Mouse (Mus musculus) forebrain, embryonic 13.5 days (tissue): Measurements from ENCODE around the gene Csf3. TPM values are rescaled to one million over a fixed set of nuclear protein-coding genes. Genes with fewer than 3 reads are reported as not detected.

ENCODE experiments used
- ATAC-seq: fragments of 200-750 bp; cut with Nextera tagmentation; 2 replicates; pipeline ENCODE4 v1.8.0; 2017
- H3K27ac ChIP-seq: fragments of 300-500 bp; sonication (generic); 2 replicates; pipeline ENCODE4 v1.5.1; 2015; ENCODE audit warnings: inconsistent platforms, mild to moderate bottlenecking, moderate library complexity
- H3K27me3 ChIP-seq: fragments of 300-500 bp; sonication (generic); 2 replicates; pipeline ENCODE4 v1.6.1; 2015; ENCODE audit warnings: mild to moderate bottlenecking, inconsistent platforms
- H3K36me3 ChIP-seq: fragments of 300-500 bp; sonication (generic); 2 replicates; pipeline ENCODE4 v1.6.1; 2015; ENCODE audit warnings: mild to moderate bottlenecking, inconsistent platforms; ENCODE audit not compliant: poor library complexity, severe bottlenecking
- H3K4me1 ChIP-seq: fragments of 300-500 bp; sonication (generic); 2 replicates; pipeline ENCODE4 v1.6.1; 2015; ENCODE audit warnings: inconsistent platforms
- H3K4me2 ChIP-seq: fragments of 300-500 bp; sonication (generic); 2 replicates; pipeline ENCODE4 v1.6.1; 2015; ENCODE audit warnings: inconsistent platforms, mild to moderate bottlenecking, moderate library complexity
- H3K4me3 ChIP-seq: fragments of 300-500 bp; sonication (generic); 2 replicates; pipeline ENCODE4 v1.5.1; 2015; ENCODE audit warnings: mild to moderate bottlenecking, inconsistent platforms
- H3K9ac ChIP-seq: fragments of 300-500 bp; sonication (generic); 2 replicates; pipeline ENCODE4 v1.6.1; 2015; ENCODE audit warnings: mild to moderate bottlenecking, inconsistent platforms
- H3K9me3 ChIP-seq: fragments of 300-500 bp; sonication (generic); replicated peaks from 2 replicates; pipeline ENCODE4 v1.6.1; 2016; ENCODE audit warnings: inconsistent platforms
- WGBS: fragments of 180-500 bp; shearing (Covaris S2); methylation state at CpG from one replicate; pipeline ENCODE4 v1.1.7; 2015; 5-methylcytosine and 5-hydroxymethylcytosine counted together
- polyA plus RNA-seq: library from polyadenylated mRNA; unstranded; fragments of >200 nt; fragmentation: Nextera tagmentation; extraction: Ambion mirVana; gene quantifications from 2 replicates; pipeline ENCODE4 v1.2.1, GENCODE M21; 2015

Csf3 gene
- polyA plus RNA-seq, 1 experiment from 2014 or later, result 0.12 TPM

DNA sequence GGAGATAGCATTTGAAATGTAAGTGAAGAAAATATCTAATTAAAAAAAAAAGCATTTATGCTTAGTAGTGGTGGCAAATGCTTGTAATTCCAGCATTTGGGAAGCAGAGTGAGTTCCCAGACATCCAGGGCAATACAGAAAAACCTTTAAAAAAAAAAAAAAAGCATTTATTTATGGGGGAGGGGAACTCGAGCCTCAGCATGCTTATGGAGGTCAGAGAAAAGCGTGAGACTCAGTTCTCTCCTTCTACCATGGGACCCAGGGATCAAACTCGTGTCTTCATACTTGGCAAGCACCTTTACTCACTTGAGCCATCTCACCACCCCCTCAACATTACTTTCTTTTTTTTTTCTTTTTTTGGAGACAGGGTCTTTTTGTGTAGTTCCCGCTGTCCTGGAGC lies 19.9 kb upstream of the Csf3 start:
- Histone ChIP-seq H3K9ac (no peak overlapping the region), H3K27me3 (no peaks in the 10 kb centered on the region), H3K4me3 (no peak overlapping the region), H3K36me3 (peaks cover 12% of the 10 kb centered on the region), H3K27ac (no peak overlapping the region), H3K9me3 (no peaks in the 10 kb centered on the region), H3K4me2 (no peak overlapping the region; the same call in 1 of the 2 replicates), H3K4me1 (peaks cover 18% of the 10 kb centered on the region)
- ATAC-seq, result no peak
- 89% methylated on average over 4 of the region's 4 CpGs for WGBS

DNA sequence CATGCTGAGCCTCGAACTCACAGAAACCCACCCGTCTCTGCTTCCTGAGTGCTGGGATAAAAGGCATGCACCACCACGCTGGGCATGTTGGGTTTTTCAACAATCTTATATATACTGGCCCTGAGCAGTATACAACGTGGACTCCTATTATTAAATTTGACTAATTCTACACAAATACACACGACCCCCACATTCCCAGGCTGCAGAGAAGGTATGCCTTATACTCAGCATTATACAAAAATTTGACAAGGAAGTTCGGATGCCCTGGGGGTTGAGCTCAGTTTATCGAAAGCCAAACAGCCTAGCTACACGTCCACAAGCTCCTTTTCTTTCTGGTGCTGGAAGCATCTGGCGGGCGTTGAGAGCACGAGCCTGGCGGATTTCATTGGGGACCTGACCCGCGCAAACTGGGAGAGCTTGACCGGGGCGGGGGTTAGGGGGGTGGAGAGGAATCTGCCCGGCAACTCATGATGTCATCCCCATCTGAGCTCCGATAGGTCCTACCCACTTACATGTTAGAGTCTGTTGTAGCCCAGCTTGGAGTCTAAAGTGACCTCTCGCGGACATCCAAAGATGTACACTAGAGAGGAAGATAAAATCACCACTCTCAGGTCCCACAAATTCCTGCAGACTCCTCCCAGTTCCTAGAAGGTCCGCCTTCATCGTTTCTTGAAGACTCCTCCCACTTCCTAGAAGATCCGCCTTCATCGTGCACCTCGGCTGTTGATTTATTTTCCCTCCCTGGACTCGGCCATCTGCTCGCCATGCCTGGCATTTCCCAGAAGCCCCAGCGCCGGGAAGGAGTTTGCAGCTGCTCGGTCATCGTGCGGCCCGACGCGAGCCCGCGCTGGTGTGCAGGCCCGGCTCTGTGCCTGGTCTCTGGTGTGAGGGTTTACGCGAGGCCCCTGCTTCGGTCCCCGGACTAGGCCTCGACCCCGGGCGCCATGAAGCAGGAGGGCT lies 19.0 kb upstream of the Csf3 start, which contains the start of gene Psmd3:
Gene Psmd3, plus strand, starts transcription at position 769 of the 960 bp plus-strand sequence.
- H3K4me3 ChIP-seq, result peak within 1 kb of the TSS; percentile 95
- H3K4me2 ChIP-seq, result peak within 1 kb of the TSS; percentile 95
- ATAC-seq, result peak; percentile 97
- peaks cover 18% of the 10 kb centered on the region for H3K4me1 ChIP-seq
- peak within 1 kb of the TSS; percentile 99 for H3K9ac ChIP-seq
- WGBS, result 6% methylated on average over 45 of the region's 45 CpGs
- no peaks in the 10 kb centered on the region for H3K9me3 ChIP-seq
- peaks cover 21% of the 10 kb centered on the region for H3K36me3 ChIP-seq
- H3K27me3 ChIP-seq, result no peaks in the 10 kb centered on the region
- peak within 1 kb of the TSS; percentile 59 for H3K27ac ChIP-seq

DNA sequence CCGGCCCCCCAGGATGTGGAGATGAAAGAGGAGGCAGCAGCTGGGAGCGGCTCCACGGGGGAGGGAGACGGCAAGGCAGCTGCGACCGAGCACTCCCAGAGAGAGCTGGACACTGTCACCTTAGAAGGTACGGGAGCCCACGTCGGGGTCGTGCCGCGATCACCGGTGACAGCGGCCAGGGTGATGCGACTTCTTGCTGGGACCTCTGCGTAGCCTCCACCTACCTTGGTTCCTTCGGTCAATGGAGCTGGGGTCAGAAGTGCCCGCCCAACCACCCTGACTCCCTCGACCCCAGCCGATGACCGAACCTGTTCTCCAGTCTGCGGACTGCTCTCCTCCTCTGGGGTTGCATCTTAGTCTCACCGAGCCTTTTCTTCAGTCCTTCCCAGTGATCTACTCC lies 18.3 kb upstream of the Csf3 start:
- ATAC-seq, result peak; percentile 44
- H3K27me3 ChIP-seq, result no peaks in the 10 kb centered on the region
- H3K4me1 ChIP-seq, result peaks cover 18% of the 10 kb centered on the region
- peak overlapping the region; percentile 55; the same call in 1 of the 2 replicates for H3K27ac ChIP-seq
- no peaks in the 10 kb centered on the region for H3K9me3 ChIP-seq
- WGBS, result under 1% methylated on average over 23 of the region's 23 CpGs
- peak overlapping the region; percentile 95 for H3K4me2 ChIP-seq
- peak overlapping the region; percentile 99 for H3K9ac ChIP-seq
- H3K4me3 ChIP-seq, result peak overlapping the region; percentile 95
- H3K36me3 ChIP-seq, result peaks cover 28% of the 10 kb centered on the region

DNA sequence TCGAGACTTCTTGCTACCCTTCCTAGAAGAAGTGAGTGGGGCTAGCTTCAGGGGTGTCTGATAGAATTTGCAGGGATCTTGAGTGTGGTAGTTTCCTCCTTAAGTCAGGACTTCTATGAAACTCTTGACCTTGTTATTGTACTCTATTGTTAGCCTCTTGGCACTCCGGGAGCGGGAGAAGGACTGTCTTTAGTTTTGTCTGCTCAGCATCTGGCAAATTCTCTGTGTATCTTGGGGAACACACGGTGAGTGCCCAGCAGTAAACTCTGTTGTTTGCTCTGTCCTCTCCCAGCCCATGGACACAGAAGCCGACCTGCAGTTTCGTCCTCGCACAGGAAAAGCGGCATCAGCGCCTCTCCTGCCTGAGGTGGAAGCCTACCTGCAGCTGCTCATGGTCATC lies 15.4 kb upstream of the Csf3 start:
- Histone ChIP-seq H3K4me3 (no peak overlapping the region), H3K9me3 (no peaks in the 10 kb centered on the region), H3K36me3 (peaks cover 53% of the 10 kb centered on the region), H3K9ac (no peak overlapping the region), H3K4me2 (no peak overlapping the region), H3K27me3 (no peaks in the 10 kb centered on the region), H3K4me1 (peaks cover 18% of the 10 kb centered on the region), H3K27ac (no peak overlapping the region)
- 94% methylated on average over 9 of the region's 9 CpGs for WGBS
- ATAC-seq, result no peak

DNA sequence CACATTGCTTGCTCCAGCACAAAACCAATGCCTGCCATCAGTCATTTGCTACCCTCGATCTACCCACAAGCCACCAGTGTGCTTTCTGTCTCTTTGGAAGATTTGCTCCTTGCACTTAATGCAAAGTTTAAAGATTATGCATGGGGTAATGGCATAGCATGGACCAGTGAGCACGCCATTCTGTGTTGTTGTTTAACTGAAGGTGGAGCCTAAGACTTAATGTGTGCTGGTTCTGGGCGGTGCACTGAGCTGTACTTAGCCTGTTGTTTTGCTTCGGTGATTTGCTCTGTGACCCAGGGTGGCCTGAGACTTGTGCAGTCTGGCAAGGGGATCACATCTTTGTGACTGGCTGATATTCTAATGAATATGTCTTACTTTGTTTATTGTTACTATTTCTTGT lies 14.1 kb upstream of the Csf3 start:
- no peak for ATAC-seq
- H3K36me3 ChIP-seq, result peaks cover 66% of the 10 kb centered on the region
- H3K9me3 ChIP-seq, result no peaks in the 10 kb centered on the region
- no peak overlapping the region for H3K4me2 ChIP-seq
- no peaks in the 10 kb centered on the region for H3K27me3 ChIP-seq
- peaks cover 14% of the 10 kb centered on the region for H3K4me1 ChIP-seq
- H3K9ac ChIP-seq, result no peak overlapping the region
- 91% methylated on average over 4 of the region's 4 CpGs for WGBS
- H3K27ac ChIP-seq, result no peak overlapping the region
- no peak overlapping the region for H3K4me3 ChIP-seq

DNA sequence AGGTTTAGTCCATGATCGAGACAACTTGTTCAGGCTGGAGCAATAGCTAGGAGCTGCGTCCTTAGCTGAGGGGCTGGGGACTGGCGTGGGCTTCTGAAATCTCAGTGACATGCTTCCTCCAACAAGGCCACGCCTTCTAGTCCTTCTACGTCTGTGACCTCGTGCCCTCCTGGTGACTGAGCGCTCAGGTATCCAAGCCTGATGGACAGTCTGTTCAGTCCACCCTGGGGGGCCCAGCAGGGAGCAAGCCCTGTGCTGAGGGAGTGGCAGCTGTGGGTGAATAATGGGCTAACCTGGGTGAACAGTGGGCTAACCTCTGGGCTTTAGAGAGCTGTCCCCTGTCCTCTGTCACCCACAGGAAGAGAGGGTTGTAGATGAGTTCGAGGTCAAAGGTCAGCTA lies 13.1 kb upstream of the Csf3 start:
- H3K9ac ChIP-seq, result no peak overlapping the region

DNA sequence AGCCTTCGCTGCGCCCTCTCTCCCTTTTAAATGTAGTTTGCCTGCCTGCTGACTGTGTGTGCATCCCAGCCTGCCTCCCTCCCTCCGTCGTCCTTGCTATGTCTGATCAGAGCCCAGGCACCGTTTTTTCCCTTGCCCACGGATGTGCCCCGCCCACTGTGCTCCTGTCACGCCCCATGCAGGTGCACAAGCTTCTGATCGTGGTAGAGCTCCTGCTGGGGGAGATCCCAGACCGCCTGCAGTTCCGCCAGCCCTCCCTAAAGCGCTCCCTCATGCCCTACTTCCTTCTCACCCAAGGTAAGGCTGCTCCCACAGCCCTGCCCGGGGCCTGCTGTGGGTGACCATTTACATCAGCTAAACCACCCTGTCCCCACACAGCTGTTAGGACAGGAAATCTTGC lies 7.9 kb upstream of the Csf3 start:
- Histone ChIP-seq H3K36me3 (peaks cover 83% of the 10 kb centered on the region), H3K4me3 (no peak overlapping the region), H3K9ac (no peak overlapping the region), H3K9me3 (no peaks in the 10 kb centered on the region), H3K4me1 (no peaks in the 10 kb centered on the region), H3K27me3 (no peaks in the 10 kb centered on the region), H3K27ac (no peak overlapping the region), H3K4me2 (no peak overlapping the region)
- 83% methylated on average over 13 of the region's 13 CpGs for WGBS
- ATAC-seq, result no peak

More for the DNA sequence above, 13.1 kb upstream of the Csf3 start:
- Histone ChIP-seq H3K36me3 (peaks cover 77% of the 10 kb centered on the region), H3K4me1 (peaks cover 13% of the 10 kb centered on the region), H3K9me3 (no peaks in the 10 kb centered on the region), H3K4me2 (no peak overlapping the region), H3K4me3 (no peak overlapping the region), H3K27ac (no peak overlapping the region), H3K27me3 (no peaks in the 10 kb centered on the region)
- no peak for ATAC-seq
- WGBS, result 92% methylated on average over 8 of the region's 8 CpGs

DNA sequence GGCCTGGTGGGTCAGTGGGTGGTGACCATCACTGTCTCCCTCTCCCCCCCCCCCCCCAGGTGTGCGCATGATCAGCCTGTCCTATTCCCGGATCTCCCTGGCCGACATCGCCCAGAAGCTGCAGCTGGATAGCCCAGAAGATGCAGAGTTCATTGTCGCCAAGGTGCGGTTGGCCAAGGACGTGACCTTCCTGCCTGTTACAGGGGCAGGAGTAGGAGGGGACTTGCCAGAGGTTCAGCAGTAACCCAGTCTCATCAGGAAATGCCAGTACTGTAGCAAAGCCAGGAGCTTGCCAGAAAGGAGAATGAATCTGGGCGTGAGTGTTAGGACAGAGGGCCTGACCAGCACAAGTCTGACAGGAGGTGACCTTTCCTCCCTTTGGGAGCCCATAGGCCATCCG lies 7.3 kb upstream of the Csf3 start:
- no peak for ATAC-seq
- H3K36me3 ChIP-seq, result peaks cover 79% of the 10 kb centered on the region
- WGBS, result 96% methylated on average over 9 of the region's 9 CpGs

DNA sequence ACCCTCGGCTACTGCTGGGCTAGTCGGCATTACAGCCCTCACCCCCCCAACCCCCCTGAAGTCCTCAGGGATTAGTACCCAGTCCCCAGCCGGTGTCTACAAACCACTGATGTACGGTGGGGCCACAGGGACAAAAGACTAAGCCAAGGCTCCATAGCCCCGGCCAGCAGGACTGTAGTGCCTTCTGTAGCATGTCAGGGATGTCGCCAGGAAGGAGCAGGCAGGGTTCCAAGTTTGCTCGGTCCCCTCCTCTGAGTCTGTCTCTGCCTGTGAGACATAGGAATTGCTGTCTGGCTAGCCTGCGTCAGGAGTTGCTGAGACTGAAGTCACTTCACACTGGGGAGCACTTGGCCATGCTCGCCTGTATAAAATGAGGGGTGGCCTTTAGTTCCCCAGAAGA lies 6.8 kb upstream of the Csf3 start:
- H3K4me3 ChIP-seq, result no peak overlapping the region
- H3K9me3 ChIP-seq, result no peaks in the 10 kb centered on the region
- no peaks in the 10 kb centered on the region for H3K4me1 ChIP-seq
- WGBS, result 84% methylated on average over 9 of the region's 9 CpGs
- H3K4me2 ChIP-seq, result no peak overlapping the region
- H3K9ac ChIP-seq, result no peak overlapping the region
- H3K36me3 ChIP-seq, result peaks cover 76% of the 10 kb centered on the region
- no peaks in the 10 kb centered on the region for H3K27me3 ChIP-seq
- ATAC-seq, result no peak
- H3K27ac ChIP-seq, result no peak overlapping the region

More for the DNA sequence above, 7.3 kb upstream of the Csf3 start:
- H3K9me3 ChIP-seq, result no peaks in the 10 kb centered on the region
- H3K27ac ChIP-seq, result no peak overlapping the region
- H3K4me2 ChIP-seq, result no peak overlapping the region
- no peaks in the 10 kb centered on the region for H3K4me1 ChIP-seq
- H3K27me3 ChIP-seq, result no peaks in the 10 kb centered on the region
- H3K4me3 ChIP-seq, result no peak overlapping the region
- no peak overlapping the region for H3K9ac ChIP-seq

DNA sequence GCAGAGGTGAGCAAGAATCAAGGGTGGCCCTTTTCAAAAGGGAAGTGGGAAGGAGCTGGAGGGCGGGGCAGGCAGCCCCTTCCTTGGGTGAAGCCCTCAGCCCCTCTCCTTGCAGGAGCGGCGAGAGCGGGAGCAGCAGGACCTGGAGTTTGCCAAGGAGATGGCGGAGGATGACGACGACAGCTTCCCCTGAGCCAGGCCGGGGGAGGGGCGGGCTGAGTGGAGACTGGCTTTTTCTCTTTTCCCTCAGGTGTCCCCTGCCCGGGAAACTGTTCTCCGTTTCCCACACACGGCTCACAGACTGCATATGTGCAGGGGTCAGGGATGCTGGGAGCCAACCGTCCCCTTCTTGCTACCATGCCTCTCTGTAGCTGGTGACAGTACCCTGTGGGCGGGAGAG lies 5.7 kb upstream of the Csf3 start:
- 71% methylated on average over 14 of the region's 14 CpGs for WGBS
- Histone ChIP-seq H3K27me3 (no peaks in the 10 kb centered on the region), H3K9me3 (no peaks in the 10 kb centered on the region), H3K4me3 (no peak overlapping the region), H3K4me1 (no peaks in the 10 kb centered on the region), H3K4me2 (no peak overlapping the region), H3K36me3 (peaks cover 65% of the 10 kb centered on the region), H3K9ac (no peak overlapping the region; the same call in 1 of the 2 replicates), H3K27ac (no peak overlapping the region)
- ATAC-seq, result no peak

DNA sequence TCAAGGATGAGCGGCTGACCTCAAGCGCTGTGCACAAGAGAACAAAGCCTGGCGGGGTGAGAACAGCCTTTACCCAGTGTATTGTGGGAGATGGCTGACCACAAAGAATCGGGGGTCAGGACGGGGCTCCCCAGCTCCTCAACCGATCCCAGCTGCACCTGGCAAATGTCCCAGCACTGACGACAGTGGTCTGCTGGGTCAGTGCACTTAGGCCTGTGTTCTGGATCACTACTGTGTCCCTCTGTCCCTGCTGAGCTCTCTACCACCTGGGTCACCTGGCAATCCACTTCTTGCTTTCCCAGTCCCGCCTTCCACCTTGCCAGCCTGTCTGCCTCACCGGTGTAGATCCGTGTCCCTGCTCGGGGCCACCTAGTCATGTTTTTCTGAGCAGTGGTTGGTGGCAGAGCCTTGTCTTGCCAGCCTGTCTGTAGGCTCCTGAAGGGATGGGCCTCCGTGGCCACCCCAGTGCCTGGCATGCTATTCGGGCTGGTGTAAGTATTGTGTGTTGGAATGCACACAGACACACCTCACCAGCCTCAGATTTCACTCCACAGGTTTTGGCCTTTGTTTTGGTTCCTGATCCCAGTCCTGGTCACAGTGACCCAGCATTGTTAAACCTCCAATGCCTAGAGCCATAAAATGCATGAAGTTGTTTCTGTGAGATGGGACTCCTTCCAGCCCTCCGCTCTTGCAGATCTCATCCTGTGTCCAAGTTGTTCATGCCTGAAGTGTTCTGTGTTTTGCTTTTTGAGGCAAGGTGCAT lies 4.4 kb upstream of the Csf3 start:
- Histone ChIP-seq H3K4me1 (no peaks in the 10 kb centered on the region), H3K9ac (no peak overlapping the region), H3K4me2 (no peak overlapping the region), H3K27me3 (no peaks in the 10 kb centered on the region), H3K36me3 (peaks cover 52% of the 10 kb centered on the region), H3K9me3 (no peaks in the 10 kb centered on the region), H3K4me3 (no peak overlapping the region), H3K27ac (no peak overlapping the region)
- no peak for ATAC-seq
- 91% methylated on average over 14 of the region's 14 CpGs for WGBS

DNA sequence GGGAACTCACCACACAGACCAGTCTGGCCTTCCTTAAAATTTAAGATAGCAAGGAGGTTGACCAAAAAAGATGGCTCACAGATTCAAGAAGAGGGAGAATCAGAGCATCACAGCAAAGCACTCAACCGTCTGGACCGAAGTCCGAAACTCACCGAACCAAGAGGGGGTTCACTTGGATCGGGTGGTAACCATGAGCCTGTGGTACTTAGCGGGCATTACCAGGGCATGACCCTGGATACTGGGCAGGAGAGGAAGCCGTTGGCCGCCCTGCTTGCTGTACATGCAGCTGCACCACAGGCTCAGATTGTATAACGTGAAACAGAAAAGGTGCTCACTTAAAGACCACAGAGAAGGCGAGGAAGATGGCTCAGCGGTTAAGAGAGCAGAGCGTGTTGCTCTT lies 3.8 kb upstream of the Csf3 start:
- Histone ChIP-seq H3K9ac (no peak overlapping the region), H3K4me2 (no peak overlapping the region), H3K4me1 (0 out of 2 replicates have a peak, but pooled peaks cover under 1% of the 10 kb centered on the region), H3K4me3 (no peak overlapping the region), H3K36me3 (peaks cover 47% of the 10 kb centered on the region), H3K9me3 (no peaks in the 10 kb centered on the region), H3K27me3 (no peaks in the 10 kb centered on the region), H3K27ac (no peak overlapping the region)
- 91% methylated on average over 12 of the region's 12 CpGs for WGBS
- ATAC-seq, result no peak
